Mouse (Mus musculus): ENCODE data around the gene Nr6a1.

Nr6a1 gene

GRCm38 (mm10) chr2:38927115-38927979 lies at the start of gene Nr6a1:
TSS of gene Nr6a1 (minus strand) at chr2:38927688.
- DNase-seq (ENCODE audit: low spot score in 2 of 2) = peak; percentile 51 to 75

GRCm38 (mm10) chr2:38975941-38976805 lies 48.7 kb upstream of the Nr6a1 start:
- no peak for DNase-seq (ENCODE audit: low spot score in 2 of 2)

- DNase-seq (ENCODE audit: low spot score in 2 of 2) = no peak
Measured at GRCm38 (mm10) chr2:38975181-38975580, 47.7 kb upstream of the Nr6a1 start.

GRCm38 (mm10) chr2:38974171-38974570 lies 46.7 kb upstream of the Nr6a1 start:
- no peak for DNase-seq (ENCODE audit: low spot score in 2 of 2)

GRCm38 (mm10) chr2:38973701-38974100 lies 46.2 kb upstream of the Nr6a1 start:
- DNase-seq (ENCODE audit: low spot score in 2 of 2) = no peak

- DNase-seq (ENCODE audit: low spot score in 2 of 2) = no peak
Measured at GRCm38 (mm10) chr2:38973223-38973622, 45.7 kb upstream of the Nr6a1 start.

- no peak for DNase-seq (ENCODE audit: low spot score in 2 of 2)
Measured at GRCm38 (mm10) chr2:38970057-38970456, 42.6 kb upstream of the Nr6a1 start.

GRCm38 (mm10) chr2:38969650-38970049 lies 42.2 kb upstream of the Nr6a1 start:
- no peak for DNase-seq (ENCODE audit: low spot score in 2 of 2)

GRCm38 (mm10) chr2:38964198-38964597 lies 36.7 kb upstream of the Nr6a1 start:
- no peak for DNase-seq (ENCODE audit: low spot score in 2 of 2)

GRCm38 (mm10) chr2:38957671-38958223 lies 30.3 kb upstream of the Nr6a1 start:
- no peak for DNase-seq (ENCODE audit: low spot score in 2 of 2)

GRCm38 (mm10) chr2:38956062-38956461 lies 28.6 kb upstream of the Nr6a1 start:
- DNase-seq (ENCODE audit: low spot score in 2 of 2) = no peak

- DNase-seq (ENCODE audit: low spot score in 2 of 2) = peak; percentile 39 to 54
Measured at GRCm38 (mm10) chr2:38953152-38953883, 25.8 kb upstream of the Nr6a1 start.

- DNase-seq (ENCODE audit: low spot score in 2 of 2) = peak in 1 of 2 experiments; percentile 72
Measured at GRCm38 (mm10) chr2:38950281-38950719, 22.8 kb upstream of the Nr6a1 start.

- no peak for DNase-seq (ENCODE audit: low spot score in 2 of 2)
Measured at GRCm38 (mm10) chr2:38947566-38947965, 20.1 kb upstream of the Nr6a1 start.

- no peak for DNase-seq (ENCODE audit: low spot score in 2 of 2)
Measured at GRCm38 (mm10) chr2:38944460-38945161, 17.1 kb upstream of the Nr6a1 start.

- no peak for DNase-seq (ENCODE audit: low spot score in 2 of 2)
Measured at GRCm38 (mm10) chr2:38943977-38944376, 16.5 kb upstream of the Nr6a1 start.

GRCm38 (mm10) chr2:38943161-38943560 lies 15.7 kb upstream of the Nr6a1 start:
- no peak for DNase-seq (ENCODE audit: low spot score in 2 of 2)

- no peak for DNase-seq (ENCODE audit: low spot score in 2 of 2)
Measured at GRCm38 (mm10) chr2:38941898-38942297, 14.4 kb upstream of the Nr6a1 start.

GRCm38 (mm10) chr2:38941426-38941825 lies 13.9 kb upstream of the Nr6a1 start:
- no peak for DNase-seq (ENCODE audit: low spot score in 2 of 2)

GRCm38 (mm10) chr2:38939047-38939446 lies 11.6 kb upstream of the Nr6a1 start:
- no peak for DNase-seq (ENCODE audit: low spot score in 2 of 2)

GRCm38 (mm10) chr2:38938007-38938406 lies 10.5 kb upstream of the Nr6a1 start:
- no peak for DNase-seq (ENCODE audit: low spot score in 2 of 2)

Measured in cerebellum, postnatal 4 days (tissue).